ENCODE assay signal across 23 mouse cellular contexts in the genomic region with DNA sequence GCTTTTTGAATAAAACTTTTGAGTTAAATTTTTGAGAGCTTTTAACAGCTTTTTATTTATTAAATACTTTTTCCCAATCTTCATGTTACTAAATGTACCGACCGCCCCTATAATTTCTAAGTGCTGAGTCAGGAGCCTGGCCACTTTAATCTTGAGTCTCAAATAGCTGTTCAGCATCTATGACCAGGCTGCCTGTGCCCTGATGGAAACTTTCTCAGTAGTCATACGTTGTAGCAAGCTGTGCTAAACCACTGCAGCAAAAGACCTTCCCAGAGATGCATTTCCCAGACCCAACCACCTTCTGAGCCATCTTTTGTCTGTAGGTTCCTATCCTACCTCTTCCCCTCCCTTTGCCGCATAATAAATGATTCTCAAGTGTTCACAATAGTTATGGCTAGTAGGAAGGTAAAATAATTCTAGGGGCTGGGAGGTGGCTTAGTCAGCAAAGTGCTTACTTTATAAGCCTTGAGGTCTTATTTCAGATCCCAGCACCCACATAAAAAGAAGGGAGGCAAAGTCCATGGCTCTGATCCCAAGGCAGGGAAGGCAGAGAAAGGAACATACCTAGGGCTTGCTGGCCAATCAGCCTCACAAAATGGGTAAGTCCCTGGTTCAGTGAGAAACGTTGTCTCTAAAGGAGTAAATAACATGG.
DNase-seq lines count a peak whose midpoint lies in the region; ATAC-seq and TF ChIP-seq lines count a peak whose summit lies in the region.
"Had no signal": no experiment of that assay in that cellular context is flagged by ENCODE, and none has a peak within 500 bp of the region (broad histone marks: within the 10 kb centered on the region; RNA-seq: fewer than 3 reads in every experiment).

No protein-coding gene starts in this region.

- WGBS in embryonic facial prominence, embryonic 12.5 days = 70% methylated on average over 5 of the region's 5 CpGs
- WGBS in embryonic facial prominence, embryonic 10.5 days = 81% methylated on average over 5 of the region's 5 CpGs
- 80% methylated on average over 5 of the region's 5 CpGs for WGBS in kidney, embryonic 15.5 days
- WGBS in embryonic facial prominence, embryonic 15.5 days = 57% methylated on average over 5 of the region's 5 CpGs
- 39% methylated on average over 5 of the region's 5 CpGs for WGBS in limb, embryonic 14.5 days
- 86% methylated on average over 5 of the region's 5 CpGs for WGBS in forebrain, postnatal 0 days

- TF ChIP-seq CTCF in forebrain, postnatal 0 days (IDR thresholded peaks at IDR 0.05; ENCODE audit: low read depth) = no peak

- DNase-seq in embryonic facial prominence, embryonic 10.5 days (ENCODE audit: low spot score) = no peak
- DNase-seq in kidney, adult 9 months = peak; percentile 15
- DNase-seq in limb, embryonic 14.5 days (ENCODE audit: low spot score) = peak; percentile 48
- no peak for DNase-seq in forebrain, postnatal 0 days
- no peak for DNase-seq in T-cell, adult 2 months (ENCODE audit: low spot score)
- DNase-seq: adrenal gland, adult 2 months; adrenal gland, postnatal 14 days; cerebellum, adult 18-20 months; cerebellum, adult 9-10 months; cerebellum, postnatal 14 days; gastrocnemius, adult 2 months; gastrocnemius, postnatal 14 days; heart, adult 11 months had no signal

- H3K9me3 ChIP-seq in embryonic facial prominence, embryonic 12.5 days = no peaks in the 10 kb centered on the region
- no peaks in the 10 kb centered on the region for H3K9me3 ChIP-seq in embryonic facial prominence, embryonic 10.5 days
- H3K9me3 ChIP-seq in kidney, embryonic 15.5 days (replicated peaks) = no peaks in the 10 kb centered on the region
- no peaks in the 10 kb centered on the region for H3K9me3 ChIP-seq in embryonic facial prominence, embryonic 15.5 days (replicated peaks)
- no peaks in the 10 kb centered on the region for H3K9me3 ChIP-seq in limb, embryonic 14.5 days (ENCODE audit: control insufficient read depth, low read length)
- H3K9me3 ChIP-seq in forebrain, postnatal 0 days (ENCODE audit: low read length) = no peaks in the 10 kb centered on the region
- H3K9me3 ChIP-seq: forebrain, embryonic 13.5 days; hindbrain, embryonic 12.5 days; hindbrain, embryonic 15.5 days had no signal

- H3K27me3 ChIP-seq in embryonic facial prominence, embryonic 12.5 days = no peaks in the 10 kb centered on the region
- H3K27me3 ChIP-seq in embryonic facial prominence, embryonic 10.5 days (replicated peaks; ENCODE audit: low read depth, poor library complexity, severe bottlenecking) = no peaks in the 10 kb centered on the region
- H3K27me3 ChIP-seq in kidney, embryonic 15.5 days = no peaks in the 10 kb centered on the region
- H3K27me3 ChIP-seq in embryonic facial prominence, embryonic 15.5 days = no peaks in the 10 kb centered on the region
- no peaks in the 10 kb centered on the region for H3K27me3 ChIP-seq in limb, embryonic 14.5 days (ENCODE audit: control insufficient read depth, insufficient read depth, low read length)
- no peaks in the 10 kb centered on the region for H3K27me3 ChIP-seq in forebrain, postnatal 0 days (ENCODE audit: insufficient read depth, low read length)
- H3K27me3 ChIP-seq: forebrain, embryonic 13.5 days; hindbrain, embryonic 12.5 days; hindbrain, embryonic 15.5 days; Patski had no signal

- H3K9ac ChIP-seq in embryonic facial prominence, embryonic 12.5 days = no peak overlapping the region
- H3K9ac ChIP-seq in kidney, embryonic 15.5 days = no peak overlapping the region
- no peak overlapping the region for H3K9ac ChIP-seq in embryonic facial prominence, embryonic 15.5 days
- no peak overlapping the region for H3K9ac ChIP-seq in limb, embryonic 14.5 days (ENCODE audit: low read depth, low read length, severe bottlenecking)
- H3K9ac ChIP-seq in forebrain, postnatal 0 days = no peak overlapping the region
- H3K9ac ChIP-seq: forebrain, embryonic 13.5 days; hindbrain, embryonic 12.5 days; hindbrain, embryonic 15.5 days had no signal

- ATAC-seq in embryonic facial prominence, embryonic 12.5 days (ENCODE audit: insufficient number of reproducible peaks, insufficient read depth, low FRiP score, low TSS enrichment) = no peak
- ATAC-seq in kidney, embryonic 15.5 days (replicated peaks; ENCODE audit: low FRiP score) = no peak
- no peak for ATAC-seq in embryonic facial prominence, embryonic 15.5 days (ENCODE audit: insufficient number of reproducible peaks, low FRiP score, low TSS enrichment, low read depth)
- peak; percentile 60 for ATAC-seq in limb, embryonic 14.5 days (ENCODE audit: low FRiP score, low read depth)
- ATAC-seq in forebrain, postnatal 0 days = no peak
- ATAC-seq: forebrain, embryonic 13.5 days; forebrain, embryonic 16.5 days; Patski had no signal

- H3K4me1 ChIP-seq in embryonic facial prominence, embryonic 12.5 days = no peaks in the 10 kb centered on the region
- H3K4me1 ChIP-seq in embryonic facial prominence, embryonic 10.5 days = 0 out of 2 replicates have a peak, but pooled peaks cover 4% of the 10 kb centered on the region
- no peaks in the 10 kb centered on the region for H3K4me1 ChIP-seq in kidney, embryonic 15.5 days
- H3K4me1 ChIP-seq in embryonic facial prominence, embryonic 15.5 days = peaks cover 4% of the 10 kb centered on the region
- peaks cover 11% of the 10 kb centered on the region; the same call in 1 of the 2 replicates for H3K4me1 ChIP-seq in limb, embryonic 14.5 days (ENCODE audit: control insufficient read depth, insufficient read depth, low read length)
- H3K4me1 ChIP-seq in forebrain, postnatal 0 days (ENCODE audit: insufficient read depth) = no peaks in the 10 kb centered on the region
- H3K4me1 ChIP-seq: forebrain, embryonic 13.5 days; hindbrain, embryonic 12.5 days; hindbrain, embryonic 15.5 days had no signal

- H3K36me3 ChIP-seq in embryonic facial prominence, embryonic 12.5 days = no peaks in the 10 kb centered on the region
- no peaks in the 10 kb centered on the region for H3K36me3 ChIP-seq in embryonic facial prominence, embryonic 10.5 days (replicated peaks)
- H3K36me3 ChIP-seq in kidney, embryonic 15.5 days = no peaks in the 10 kb centered on the region
- H3K36me3 ChIP-seq in embryonic facial prominence, embryonic 15.5 days = no peaks in the 10 kb centered on the region
- no peaks in the 10 kb centered on the region for H3K36me3 ChIP-seq in limb, embryonic 14.5 days (ENCODE audit: control insufficient read depth, insufficient read depth, low read length)
- no peaks in the 10 kb centered on the region for H3K36me3 ChIP-seq in forebrain, postnatal 0 days (ENCODE audit: insufficient read depth)
- H3K36me3 ChIP-seq: hindbrain, embryonic 12.5 days; hindbrain, embryonic 15.5 days had no signal

- no peak overlapping the region for H3K4me3 ChIP-seq in embryonic facial prominence, embryonic 12.5 days
- no peak overlapping the region for H3K4me3 ChIP-seq in embryonic facial prominence, embryonic 10.5 days
- H3K4me3 ChIP-seq in kidney, embryonic 15.5 days (replicated peaks) = no peak overlapping the region
- no peak overlapping the region for H3K4me3 ChIP-seq in embryonic facial prominence, embryonic 15.5 days (replicated peaks)
- H3K4me3 ChIP-seq in limb, embryonic 14.5 days (replicated peaks; ENCODE audit: low read length) = no peak overlapping the region
- H3K4me3 ChIP-seq in forebrain, postnatal 0 days (ENCODE audit: low read depth, low read length) = no peak overlapping the region
- H3K4me3 ChIP-seq: erythroblast, embryonic 14.5 days; forebrain, embryonic 13.5 days; gastrocnemius, adult 2 months; hindbrain, embryonic 12.5 days; hindbrain, embryonic 15.5 days had no signal

- H3K4me2 ChIP-seq in embryonic facial prominence, embryonic 12.5 days (replicated peaks) = no peak overlapping the region
- no peak overlapping the region for H3K4me2 ChIP-seq in kidney, embryonic 15.5 days
- H3K4me2 ChIP-seq in embryonic facial prominence, embryonic 15.5 days (replicated peaks) = no peak overlapping the region
- no peak overlapping the region for H3K4me2 ChIP-seq in limb, embryonic 14.5 days (replicated peaks; ENCODE audit: low read depth, low read length, severe bottlenecking)
- H3K4me2 ChIP-seq in forebrain, postnatal 0 days (ENCODE audit: low read depth) = no peak overlapping the region
- H3K4me2 ChIP-seq: forebrain, embryonic 13.5 days; heart, embryonic 11.5 days; hindbrain, embryonic 12.5 days; hindbrain, embryonic 15.5 days had no signal

- 0 out of 2 replicates have a peak overlapping the region, but pooled peaks have one; percentile 46 for H3K27ac ChIP-seq in embryonic facial prominence, embryonic 12.5 days
- H3K27ac ChIP-seq in embryonic facial prominence, embryonic 10.5 days (replicated peaks) = no peak overlapping the region
- H3K27ac ChIP-seq in kidney, embryonic 15.5 days = no peak overlapping the region
- H3K27ac ChIP-seq in embryonic facial prominence, embryonic 15.5 days (replicated peaks) = 0 out of 2 replicates have a peak overlapping the region, but pooled peaks have one; percentile 63
- H3K27ac ChIP-seq in limb, embryonic 14.5 days (replicated peaks; ENCODE audit: low read depth, low read length) = peak overlapping the region; percentile 63
- H3K27ac ChIP-seq in forebrain, postnatal 0 days (ENCODE audit: low read depth, low read length) = no peak overlapping the region
- H3K27ac ChIP-seq: forebrain, embryonic 13.5 days; gastrocnemius, adult 2 months; hindbrain, embryonic 12.5 days; hindbrain, embryonic 15.5 days had no signal

- TF ChIP-seq POLR2A in limb, embryonic 14.5 days (IDR thresholded peaks at IDR 0.05; ENCODE audit: borderline replicate concordance, extremely low read depth, insufficient read depth, insufficient read length) = no peak

Comparison
In these comparisons a context has a peak if more than half of its experiments do, and no peak if none do; other contexts are left out.
1. H3K27ac ChIP-seq: peak in embryonic facial prominence, embryonic 12.5 days (single experiment), embryonic facial prominence, embryonic 15.5 days (single experiment) and limb, embryonic 14.5 days (single experiment); none in embryonic facial prominence, embryonic 10.5 days (single experiment), kidney, embryonic 15.5 days (single experiment) and forebrain, postnatal 0 days (single experiment).
2. DNase-seq: peak in kidney, adult 9 months (single experiment) and limb, embryonic 14.5 days (single experiment); none in embryonic facial prominence, embryonic 10.5 days (single experiment), forebrain, postnatal 0 days (single experiment) and T-cell, adult 2 months (single experiment).